Mouse (Mus musculus) midbrain, embryonic 16.5 days (tissue): ENCODE measurements around the gene Pkd1l3. TPM values are rescaled to one million over a fixed set of nuclear protein-coding genes. Genes with fewer than 3 reads are reported as not detected.

Experiments
- ATAC-seq: fragments of 200-750 bp; cut with Nextera tagmentation; 2 replicates; pipeline ENCODE4 v1.8.0; 2017; ENCODE audit warnings: moderate TSS enrichment
- H3K27ac ChIP-seq: fragments of 300-500 bp; sonication (generic); 2 replicates; pipeline ENCODE4 v1.5.1; 2014; ENCODE audit warnings: mild to moderate bottlenecking, low read length, mixed read lengths
- H3K27me3 ChIP-seq: fragments of 300-500 bp; sonication (generic); 2 replicates; pipeline ENCODE4 v1.6.1; 2014; ENCODE audit warnings: low read depth, low read length, mixed read lengths; ENCODE audit not compliant: control insufficient read depth, insufficient read depth
- H3K36me3 ChIP-seq: fragments of 300-500 bp; sonication (generic); 2 replicates; pipeline ENCODE4 v1.6.1; 2014; ENCODE audit warnings: mild to moderate bottlenecking, low read length, moderate library complexity, mixed read lengths; ENCODE audit not compliant: control insufficient read depth, insufficient read depth
- H3K4me1 ChIP-seq: fragments of 300-500 bp; sonication (generic); 2 replicates; pipeline ENCODE4 v1.6.1; 2014; ENCODE audit warnings: mild to moderate bottlenecking, low read length, mixed read lengths; ENCODE audit not compliant: control insufficient read depth, insufficient read depth
- H3K4me2 ChIP-seq: fragments of 300-500 bp; sonication (generic); 2 replicates; pipeline ENCODE4 v1.6.1; 2014; ENCODE audit warnings: mild to moderate bottlenecking, low read length, mixed read lengths
- H3K4me3 ChIP-seq: fragments of 300-500 bp; sonication (generic); 2 replicates; pipeline ENCODE4 v1.5.1; 2014; ENCODE audit warnings: low read depth, mild to moderate bottlenecking, low read length, moderate library complexity, mixed read lengths
- H3K9ac ChIP-seq: fragments of 300-500 bp; sonication (generic); 2 replicates; pipeline ENCODE4 v1.6.1; 2014; ENCODE audit warnings: low read depth, low read length, mixed read lengths
- H3K9me3 ChIP-seq: fragments of 300-500 bp; sonication (generic); replicated peaks from 2 replicates; pipeline ENCODE4 v1.6.1; 2014; ENCODE audit warnings: mild to moderate bottlenecking, low read length, mixed read lengths; ENCODE audit not compliant: control insufficient read depth, poor library complexity, severe bottlenecking
- WGBS: fragments of 180-500 bp; shearing (Covaris S2); extraction: QIAGEN DNeasy Blood & Tissue Kit; methylation state at CpG from one replicate; pipeline ENCODE4 v1.1.7; 2014; 5-methylcytosine and 5-hydroxymethylcytosine counted together
- polyA plus RNA-seq: library from polyadenylated mRNA; unstranded; fragments of >200 nt; fragmentation: Nextera tagmentation; extraction: Ambion mirVana; gene quantifications from 2 replicates; pipeline ENCODE4 v1.2.1, GENCODE M21; 2015

Pkd1l3 gene
- polyA plus RNA-seq, 1 experiment from 2014 or later, result 0.20 TPM

- peak; percentile 100 for ATAC-seq
- H3K9ac ChIP-seq, result peak within 1 kb of the TSS; percentile 73
- H3K4me2 ChIP-seq, result peak within 1 kb of the TSS; percentile 84
- H3K4me3 ChIP-seq, result peak within 1 kb of the TSS; percentile 49
- H3K9me3 ChIP-seq, result no peaks in the 10 kb centered on the region
- H3K36me3 ChIP-seq, result no peaks in the 10 kb centered on the region
- no peaks in the 10 kb centered on the region for H3K27me3 ChIP-seq
- peaks cover 12% of the 10 kb centered on the region for H3K4me1 ChIP-seq
- WGBS, result under 1% methylated on average over 42 of the region's 42 CpGs
- H3K27ac ChIP-seq, result peak within 1 kb of the TSS; percentile 92
These were observed 5.8 kb upstream of the Pkd1l3 start, which contains the start of gene Dhodh for GRCm38 (mm10) chr8:109608271-109609152. TSS of gene Dhodh (minus strand) at chr8:109608673.

GRCm38 (mm10) chr8:109609153-109609502 is 5.2 kb upstream of the Pkd1l3 start:
- peak overlapping the region; percentile 63 for H3K4me2 ChIP-seq
- no peaks in the 10 kb centered on the region for H3K36me3 ChIP-seq
- peak overlapping the region; percentile 49 for H3K4me3 ChIP-seq
- no peak for ATAC-seq
- no peaks in the 10 kb centered on the region for H3K27me3 ChIP-seq
- H3K9me3 ChIP-seq, result no peaks in the 10 kb centered on the region
- WGBS, result 20% methylated on average over 5 of the region's 5 CpGs
- peaks cover 12% of the 10 kb centered on the region for H3K4me1 ChIP-seq
- peak overlapping the region; percentile 92 for H3K27ac ChIP-seq
- H3K9ac ChIP-seq, result peak overlapping the region; percentile 73; the same call in 1 of the 2 replicates

- Histone ChIP-seq H3K9ac (no peak overlapping the region), H3K9me3 (no peaks in the 10 kb centered on the region), H3K27me3 (no peaks in the 10 kb centered on the region), H3K36me3 (no peaks in the 10 kb centered on the region), H3K4me3 (no peak overlapping the region), H3K27ac (no peak overlapping the region), H3K4me1 (no peaks in the 10 kb centered on the region), H3K4me2 (no peak overlapping the region)
- 90% methylated on average over 3 of the region's 3 CpGs for WGBS
- ATAC-seq, result no peak
These were observed 1.3 kb downstream of the Pkd1l3 start for GRCm38 (mm10) chr8:109615569-109615968.

- Histone ChIP-seq H3K27ac (no peak overlapping the region), H3K4me1 (no peaks in the 10 kb centered on the region), H3K9ac (no peak overlapping the region), H3K9me3 (peaks cover 3% of the 10 kb centered on the region; the same call in 1 of the 2 replicates), H3K4me3 (no peak overlapping the region), H3K36me3 (no peaks in the 10 kb centered on the region), H3K27me3 (no peaks in the 10 kb centered on the region), H3K4me2 (no peak overlapping the region)
- no peak for ATAC-seq
- 72% methylated on average over 6 of the region's 6 CpGs for WGBS
These were observed 14.3 kb downstream of the Pkd1l3 start for GRCm38 (mm10) chr8:109628638-109629037.

- no peaks in the 10 kb centered on the region for H3K36me3 ChIP-seq
- no peak for ATAC-seq
- 68% methylated on average over 5 of the region's 5 CpGs for WGBS
- no peak overlapping the region for H3K4me3 ChIP-seq
- no peaks in the 10 kb centered on the region for H3K9me3 ChIP-seq
- H3K9ac ChIP-seq, result no peak overlapping the region
- no peaks in the 10 kb centered on the region for H3K27me3 ChIP-seq
- no peaks in the 10 kb centered on the region for H3K4me1 ChIP-seq
- 0 out of 2 replicates have a peak overlapping the region, but pooled peaks have one; percentile 17 for H3K27ac ChIP-seq
- H3K4me2 ChIP-seq, result no peak overlapping the region
These were observed 18.2 kb downstream of the Pkd1l3 start for GRCm38 (mm10) chr8:109632498-109632897.

GRCm38 (mm10) chr8:109635146-109635545 is 20.8 kb downstream of the Pkd1l3 start:
- H3K4me1 ChIP-seq, result no peaks in the 10 kb centered on the region
- no peak overlapping the region for H3K9ac ChIP-seq
- ATAC-seq, result no peak
- H3K9me3 ChIP-seq, result no peaks in the 10 kb centered on the region
- no peak overlapping the region for H3K4me3 ChIP-seq
- no peaks in the 10 kb centered on the region for H3K27me3 ChIP-seq
- H3K27ac ChIP-seq, result no peak overlapping the region
- no peak overlapping the region for H3K4me2 ChIP-seq
- H3K36me3 ChIP-seq, result no peaks in the 10 kb centered on the region
- 89% methylated on average over 8 of the region's 8 CpGs for WGBS

GRCm38 (mm10) chr8:109638851-109639250 is 24.5 kb downstream of the Pkd1l3 start:
- Histone ChIP-seq H3K27me3 (no peaks in the 10 kb centered on the region), H3K36me3 (no peaks in the 10 kb centered on the region), H3K9ac (no peak overlapping the region), H3K4me3 (no peak overlapping the region), H3K27ac (no peak overlapping the region), H3K9me3 (no peaks in the 10 kb centered on the region), H3K4me2 (no peak overlapping the region), H3K4me1 (no peaks in the 10 kb centered on the region)
- WGBS, result 82% methylated on average over 5 of the region's 5 CpGs
- ATAC-seq, result no peak

- H3K4me3 ChIP-seq, result no peak overlapping the region
- H3K4me1 ChIP-seq, result no peaks in the 10 kb centered on the region
- H3K9ac ChIP-seq, result no peak overlapping the region
- ATAC-seq, result no peak
- H3K27ac ChIP-seq, result no peak overlapping the region
- H3K4me2 ChIP-seq, result no peak overlapping the region
- no peaks in the 10 kb centered on the region for H3K36me3 ChIP-seq
- no peaks in the 10 kb centered on the region for H3K9me3 ChIP-seq
- 65% methylated on average over 7 of the region's 7 CpGs for WGBS
- no peaks in the 10 kb centered on the region for H3K27me3 ChIP-seq
These were observed 26.1 kb downstream of the Pkd1l3 start for GRCm38 (mm10) chr8:109640410-109640809.

- Histone ChIP-seq H3K4me3 (no peak overlapping the region), H3K4me1 (no peaks in the 10 kb centered on the region), H3K9ac (no peak overlapping the region), H3K27me3 (no peaks in the 10 kb centered on the region), H3K27ac (no peak overlapping the region), H3K4me2 (no peak overlapping the region), H3K9me3 (no peaks in the 10 kb centered on the region), H3K36me3 (no peaks in the 10 kb centered on the region)
- WGBS, result 82% methylated on average over 5 of the region's 5 CpGs
- no peak for ATAC-seq
These were observed 26.9 kb downstream of the Pkd1l3 start for GRCm38 (mm10) chr8:109641236-109641635.
